Mouse (Mus musculus) neural tube, embryonic 11.5 days (tissue): ENCODE measurements around the gene Gm6034. TPM values are rescaled to one million over a fixed set of nuclear protein-coding genes. Genes with fewer than 3 reads are reported as not detected.
"Not testable (repeated sequence)": the region's sequence is repeated elsewhere in the genome, so short reads cannot be mapped to it uniquely, and the experiment has no call there.

ENCODE experiments used
- ATAC-seq: fragments of 200-750 bp; cut with Nextera tagmentation; 2 replicates; pipeline ENCODE4 v1.8.0; 2017; ENCODE audit warnings: moderate number of reproducible peaks, mild to moderate bottlenecking, moderate TSS enrichment, moderate library complexity; ENCODE audit not compliant: insufficient read depth, low FRiP score, low TSS enrichment
- DNase-seq: peaks from one replicate; pipeline ENCODE4 v3.0.0-alpha.2; 2015; ENCODE audit warnings: low spot score
- H3K27ac ChIP-seq: fragments of 300-500 bp; sonication (generic); 2 replicates; pipeline ENCODE4 v1.5.1; 2014; ENCODE audit warnings: low read depth, mild to moderate bottlenecking, low read length
- H3K27me3 ChIP-seq: fragments of 300-500 bp; sonication (generic); 2 replicates; pipeline ENCODE4 v1.6.1; 2014; ENCODE audit warnings: mild to moderate bottlenecking, low read length, mixed read lengths; ENCODE audit not compliant: control insufficient read depth, insufficient read depth
- H3K36me3 ChIP-seq: fragments of 300-500 bp; sonication (generic); 2 replicates; pipeline ENCODE4 v1.6.1; 2014; ENCODE audit warnings: mild to moderate bottlenecking, low read length, moderate library complexity, mixed read lengths; ENCODE audit not compliant: control insufficient read depth, insufficient read depth
- H3K4me1 ChIP-seq: fragments of 300-500 bp; sonication (generic); 2 replicates; pipeline ENCODE4 v1.6.1; 2014; ENCODE audit warnings: low read length, mixed read lengths; ENCODE audit not compliant: control insufficient read depth, insufficient read depth
- H3K4me2 ChIP-seq: fragments of 300-500 bp; sonication (generic); 2 replicates; pipeline ENCODE4 v1.6.1; 2014; ENCODE audit warnings: low read depth, mild to moderate bottlenecking, moderate library complexity
- H3K4me3 ChIP-seq: fragments of 300-500 bp; sonication (generic); 2 replicates; pipeline ENCODE4 v1.5.1; 2014; ENCODE audit warnings: low read depth, low read length
- H3K9ac ChIP-seq: fragments of 300-500 bp; sonication (generic); 2 replicates; pipeline ENCODE4 v1.6.1; 2014; ENCODE audit warnings: mild to moderate bottlenecking, low read length
- H3K9me3 ChIP-seq: fragments of 300-500 bp; sonication (generic); 2 replicates; pipeline ENCODE4 v1.6.1; 2016; ENCODE audit warnings: low read length; ENCODE audit not compliant: control insufficient read depth
- WGBS: fragments of 180-500 bp; shearing (Covaris S2); extraction: QIAGEN DNeasy Blood & Tissue Kit; methylation state at CpG from one replicate; pipeline ENCODE4 v1.1.7; 2014; 5-methylcytosine and 5-hydroxymethylcytosine counted together
- polyA plus RNA-seq: library from polyadenylated mRNA; unstranded; fragments of >200 nt; fragmentation: Nextera tagmentation; extraction: Ambion mirVana; gene quantifications from 2 replicates; pipeline ENCODE4 v1.2.1, GENCODE M21; 2014

Gene Gm6034
- polyA plus RNA-seq, 1 experiment from 2014 or later = not detected

DNA sequence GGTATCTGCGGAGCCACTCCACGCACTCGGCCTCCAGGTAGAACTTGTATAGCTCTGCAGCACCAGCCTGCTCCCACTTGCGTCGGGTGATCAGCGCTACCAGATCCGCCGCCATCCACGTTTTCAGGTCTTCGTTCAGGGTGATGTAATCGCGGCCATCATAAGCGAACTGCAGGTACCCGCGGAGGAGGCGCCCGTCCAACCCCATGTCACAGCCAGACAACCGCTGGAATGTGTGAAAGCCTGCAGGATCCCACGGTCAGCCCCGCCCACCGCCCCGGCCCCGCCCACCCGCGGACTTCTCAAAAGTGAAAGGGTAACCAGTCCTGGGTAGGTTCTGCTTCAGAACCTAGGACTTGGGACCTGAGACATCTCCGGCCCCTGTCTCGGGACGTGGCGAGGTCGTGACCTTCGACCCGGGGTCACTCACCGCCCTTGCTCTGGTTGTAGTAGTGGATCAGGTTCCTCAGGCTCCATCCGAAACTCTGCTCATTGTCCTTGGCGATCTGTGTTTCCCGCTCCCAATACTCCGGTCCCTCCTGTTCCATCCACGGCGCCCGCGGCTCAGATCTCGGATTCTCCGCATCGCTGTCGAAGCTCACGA is 40.6 kb downstream of the Gm6034 start:
- Histone ChIP-seq H3K36me3 (no peaks in the 10 kb centered on the region), H3K4me1 (no peaks in the 10 kb centered on the region), H3K9ac (peak overlapping the region; percentile 70), H3K27me3 (no peaks in the 10 kb centered on the region), H3K4me3 (peak overlapping the region; percentile 51), H3K4me2 (peak overlapping the region; percentile 95), H3K9me3 (no peaks in the 10 kb centered on the region), H3K27ac (no peak overlapping the region)
- DNase-seq = peak; percentile 65
- WGBS = 1% methylated on average over 46 of the region's 46 CpGs
- peak; percentile 79 for ATAC-seq

DNA sequence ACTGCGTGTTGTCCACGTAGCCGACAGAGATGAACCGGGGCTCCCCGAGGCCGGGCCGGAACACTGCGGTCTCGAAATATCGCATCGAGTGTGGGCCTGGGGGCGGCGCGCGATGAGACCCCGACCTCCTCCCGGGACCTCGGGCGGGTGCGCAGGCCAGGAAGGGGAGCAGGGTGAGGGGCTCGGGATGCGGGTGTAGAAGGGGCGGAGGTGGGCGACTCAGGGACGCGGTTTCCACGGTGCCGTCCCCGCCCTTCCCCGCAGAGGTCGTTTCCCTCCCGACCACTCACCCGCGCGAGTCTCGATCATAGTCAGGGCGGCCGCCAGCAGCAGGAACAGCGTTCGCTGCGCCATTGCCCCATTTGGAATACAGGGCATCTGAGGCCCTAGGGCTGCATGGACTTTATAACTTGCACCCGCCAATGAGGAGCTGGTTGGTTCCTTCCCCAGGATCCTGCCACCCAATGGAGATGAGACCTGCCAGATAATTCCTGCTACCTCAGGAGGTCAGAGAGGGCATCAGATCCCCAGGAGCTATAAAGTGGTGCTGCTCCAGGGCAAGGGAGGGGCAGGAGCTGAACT is 41.2 kb downstream of the Gm6034 start:
- peak; percentile 34 for DNase-seq
- H3K4me3 ChIP-seq = peak overlapping the region; percentile 51
- H3K27ac ChIP-seq = no peak overlapping the region
- peak overlapping the region; percentile 70 for H3K9ac ChIP-seq
- H3K4me1 ChIP-seq = no peaks in the 10 kb centered on the region
- peak; percentile 73 for ATAC-seq
- H3K36me3 ChIP-seq = no peaks in the 10 kb centered on the region
- H3K27me3 ChIP-seq = no peaks in the 10 kb centered on the region
- no peaks in the 10 kb centered on the region for H3K9me3 ChIP-seq
- 0% methylated on average over 37 of the region's 42 CpGs for WGBS
- peak overlapping the region; percentile 95 for H3K4me2 ChIP-seq

DNA sequence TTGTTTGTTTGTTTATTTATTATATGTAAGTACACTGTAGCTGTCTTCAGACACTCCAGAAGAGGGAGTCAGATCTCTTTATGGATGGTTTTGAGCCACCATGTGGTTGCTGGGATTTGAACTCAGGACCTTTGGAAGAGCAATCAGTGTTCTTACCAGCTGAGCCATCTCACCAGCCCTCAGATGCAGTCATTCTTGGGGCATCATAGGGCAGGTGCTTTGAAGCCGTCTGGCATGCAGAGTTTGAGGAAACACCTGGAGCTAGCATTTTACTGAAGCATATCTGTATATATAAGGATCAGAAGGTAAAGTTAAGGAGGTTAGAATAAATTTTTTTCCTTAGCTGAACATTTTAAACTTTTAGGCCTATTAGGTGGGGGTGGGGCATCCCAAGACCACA is 43.2 kb downstream of the Gm6034 start:
- not testable (repeated sequence) for H3K4me3 ChIP-seq, H3K27ac ChIP-seq, DNase-seq, H3K27me3 ChIP-seq, H3K9me3 ChIP-seq, ATAC-seq, H3K9ac ChIP-seq, H3K4me2 ChIP-seq, H3K4me1 ChIP-seq, H3K36me3 ChIP-seq
- whole genome bisulfite sequencing = 81% methylated on average over 1 of the region's 1 CpGs

DNA sequence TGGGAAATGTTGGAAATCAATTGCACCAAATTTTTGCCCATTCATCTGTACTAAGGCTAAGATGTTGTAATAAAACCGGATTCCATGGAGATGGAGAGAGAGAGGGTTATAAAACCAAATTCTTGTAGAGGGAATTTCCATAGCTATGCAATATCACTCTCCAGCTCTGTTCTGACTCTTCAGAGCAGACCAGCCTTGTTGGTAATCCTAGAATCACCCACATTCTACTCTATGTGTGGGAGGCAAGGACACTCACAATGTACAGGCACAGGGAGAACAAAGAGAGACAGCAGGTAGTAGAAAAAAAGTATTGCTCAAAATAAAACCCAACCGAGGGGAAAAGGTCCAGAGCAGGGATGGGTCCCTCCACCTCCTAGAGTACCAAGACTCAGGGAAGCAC is 49.2 kb downstream of the Gm6034 start:
- DNase-seq, H3K4me1 ChIP-seq, H3K27me3 ChIP-seq, H3K27ac ChIP-seq, ATAC-seq, H3K36me3 ChIP-seq, H3K9ac ChIP-seq, H3K4me2 ChIP-seq, H3K4me3 ChIP-seq, H3K9me3 ChIP-seq: not testable (repeated sequence)
- WGBS = no CpG with 5 or more reads among the region's 2 CpGs

DNA sequence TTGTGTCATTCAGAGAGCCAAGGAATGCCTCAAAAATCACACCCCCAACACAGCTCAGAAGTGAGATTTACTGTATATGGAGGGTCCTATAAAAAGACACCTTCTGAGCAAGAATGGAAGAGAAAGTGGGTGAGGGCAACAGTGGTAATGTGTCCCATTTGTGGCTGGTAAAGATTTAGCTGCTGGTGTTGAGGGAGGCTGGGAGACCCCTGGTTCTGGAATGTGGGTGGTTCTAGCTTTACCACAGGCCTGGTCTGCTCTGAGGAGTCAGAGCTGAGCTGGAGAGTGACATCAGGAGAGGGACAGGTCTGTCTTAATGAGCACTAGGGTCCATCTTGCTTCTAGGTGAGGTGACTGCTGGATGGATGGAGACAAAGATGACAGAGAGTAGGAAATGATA is 49.8 kb downstream of the Gm6034 start:
- H3K4me2 ChIP-seq, H3K27me3 ChIP-seq, DNase-seq, H3K4me1 ChIP-seq, H3K36me3 ChIP-seq, H3K9ac ChIP-seq, H3K4me3 ChIP-seq, ATAC-seq, H3K27ac ChIP-seq, H3K9me3 ChIP-seq: not testable (repeated sequence)

DNA sequence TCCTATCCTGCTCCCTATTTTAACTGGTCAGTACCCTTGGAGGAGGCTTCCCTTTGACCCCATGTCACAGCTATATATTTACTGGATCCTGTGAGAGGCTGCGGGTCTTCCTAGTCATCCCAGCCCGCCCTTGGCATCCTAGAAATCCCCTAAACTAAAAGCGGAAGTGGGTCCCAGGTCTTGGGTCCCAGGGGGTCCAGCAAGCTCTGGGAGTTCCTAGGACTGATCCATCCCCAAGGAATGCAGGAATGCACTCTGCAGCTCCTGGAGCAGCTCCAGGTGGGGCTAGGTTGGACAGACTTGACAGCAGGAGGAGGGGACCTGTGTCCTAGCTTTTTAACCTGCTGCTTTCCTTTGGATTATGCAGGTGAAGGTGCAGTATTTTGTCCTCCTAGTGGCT is 51.2 kb downstream of the Gm6034 start:
- no peak for DNase-seq
- WGBS = 26% methylated on average over 3 of the region's 3 CpGs
- Histone ChIP-seq H3K36me3 (no peaks in the 10 kb centered on the region), H3K9ac (no peak overlapping the region), H3K4me1 (no peaks in the 10 kb centered on the region), H3K4me3 (no peak overlapping the region), H3K9me3 (no peaks in the 10 kb centered on the region), H3K27ac (no peak overlapping the region), H3K4me2 (no peak overlapping the region), H3K27me3 (no peaks in the 10 kb centered on the region)
- ATAC-seq = no peak

DNA sequence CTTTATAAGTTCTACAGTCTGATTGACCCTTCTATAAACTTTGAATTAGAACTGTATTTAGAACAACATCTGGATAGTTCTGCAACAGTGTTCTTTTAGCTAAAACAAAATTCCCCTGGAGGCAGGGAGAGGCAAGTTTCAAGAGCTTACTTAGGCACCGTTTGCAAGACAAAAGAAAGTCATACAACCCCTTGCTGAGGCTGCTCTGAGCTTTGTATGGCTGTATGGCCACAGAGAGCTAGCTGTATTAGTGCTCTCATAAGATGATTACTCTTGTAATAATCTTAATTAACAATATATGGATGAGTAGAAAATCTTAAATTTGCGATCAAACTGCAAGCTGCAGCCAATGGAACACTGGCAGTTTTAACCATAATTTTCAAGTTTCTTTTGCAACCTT is 56.8 kb downstream of the Gm6034 start:
- H3K27me3 ChIP-seq, H3K4me1 ChIP-seq, H3K4me3 ChIP-seq, H3K9ac ChIP-seq, H3K9me3 ChIP-seq, H3K36me3 ChIP-seq, DNase-seq, H3K27ac ChIP-seq, ATAC-seq, H3K4me2 ChIP-seq: not testable (repeated sequence)
- 57% methylated on average over 2 of the region's 2 CpGs for WGBS

DNA sequence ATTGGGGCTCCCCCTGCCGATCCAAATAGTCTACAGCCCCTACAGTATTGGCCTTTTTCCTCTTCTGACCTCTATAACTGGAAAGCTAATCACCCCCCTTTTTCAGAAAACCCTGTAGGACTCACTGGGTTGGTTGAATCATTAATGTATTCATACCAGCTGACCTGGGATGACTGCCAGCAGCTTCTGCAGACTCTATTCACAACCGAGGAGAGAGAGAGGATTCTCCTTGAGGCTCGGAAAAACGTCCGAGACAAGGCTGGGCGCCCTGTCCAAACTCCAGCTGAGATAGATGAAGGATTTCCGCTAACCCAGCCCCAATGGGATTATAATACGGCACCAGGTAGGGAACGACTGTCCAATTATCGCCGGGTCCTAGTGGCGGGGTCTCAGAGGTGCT is 59.3 kb downstream of the Gm6034 start:
- H3K4me2 ChIP-seq, H3K36me3 ChIP-seq, H3K27ac ChIP-seq, H3K4me1 ChIP-seq, ATAC-seq, DNase-seq, H3K9me3 ChIP-seq, H3K27me3 ChIP-seq, H3K4me3 ChIP-seq, H3K9ac ChIP-seq: not testable (repeated sequence)
- 93% methylated on average over 11 of the region's 12 CpGs for WGBS
